Mouse (Mus musculus) effector memory CD4-positive, alpha-beta T cell, adult 7 months (primary cell): ENCODE measurements around the gene Cd86. TPM values are rescaled to one million over a fixed set of nuclear protein-coding genes. Genes with fewer than 3 reads are reported as not detected.

Experiments used
- polyA plus RNA-seq: library from polyadenylated mRNA; unstranded; fragments of 100-300 nt; shearing (Covaris generic); gene quantifications from one replicate; pipeline ENCODE4 v1.2.1, GENCODE M21; 2017

Gene Cd86
- polyA plus RNA-seq, result 8.4 TPM

GRCm38 (mm10) chr16:36665782-36666181, at the start of gene Cd86:
Gene Cd86, minus strand, starts transcription at chr16:36666081.

GRCm38 (mm10) chr16:36693818-36694413, 28.0 kb upstream of the Cd86 start, which contains the start of gene Ildr1:
Gene Ildr1, plus strand, starts transcription at chr16:36693978.

GRCm38 (mm10) chr16:36561386-36562338, 104.2 kb downstream of the Cd86 start, which contains the start of gene Casr:
Gene Casr, minus strand, starts transcription at chr16:36562141.

Other genes starting within 250 kb of the Cd86 start
- not detected for gene Stfa3, start 210.7 kb downstream of the Cd86 start, polyA plus RNA-seq
- gene Casr, start 103.9 kb downstream of the Cd86 start, polyA plus RNA-seq, result 0.13 TPM
- 11.6 TPM for gene Ildr1, start 27.9 kb upstream of the Cd86 start, polyA plus RNA-seq
- 19.9 TPM for gene Slc15a2, start 118.9 kb upstream of the Cd86 start, polyA plus RNA-seq
- 29.9 TPM for gene Iqcb1, start 162.3 kb upstream of the Cd86 start, polyA plus RNA-seq
- 0.87 TPM for gene Eaf2, start 208.9 kb upstream of the Cd86 start, polyA plus RNA-seq
- 30.2 TPM for gene Golgb1, start 209.1 kb upstream of the Cd86 start, polyA plus RNA-seq